Mouse (Mus musculus): ENCODE measurements around the gene Srrm1. TPM values are rescaled to one million over a fixed set of nuclear protein-coding genes. Genes with fewer than 3 reads are reported as not detected.
A peak's percentile ranks its signal among the peaks of the same experiment; 100 is the strongest.

Gene Srrm1
- polyA plus RNA-seq (2016; fragmentation: Nextera tagmentation; extraction: Ambion mirVana) = 235 and 240 TPM in 2 replicates

DNA sequence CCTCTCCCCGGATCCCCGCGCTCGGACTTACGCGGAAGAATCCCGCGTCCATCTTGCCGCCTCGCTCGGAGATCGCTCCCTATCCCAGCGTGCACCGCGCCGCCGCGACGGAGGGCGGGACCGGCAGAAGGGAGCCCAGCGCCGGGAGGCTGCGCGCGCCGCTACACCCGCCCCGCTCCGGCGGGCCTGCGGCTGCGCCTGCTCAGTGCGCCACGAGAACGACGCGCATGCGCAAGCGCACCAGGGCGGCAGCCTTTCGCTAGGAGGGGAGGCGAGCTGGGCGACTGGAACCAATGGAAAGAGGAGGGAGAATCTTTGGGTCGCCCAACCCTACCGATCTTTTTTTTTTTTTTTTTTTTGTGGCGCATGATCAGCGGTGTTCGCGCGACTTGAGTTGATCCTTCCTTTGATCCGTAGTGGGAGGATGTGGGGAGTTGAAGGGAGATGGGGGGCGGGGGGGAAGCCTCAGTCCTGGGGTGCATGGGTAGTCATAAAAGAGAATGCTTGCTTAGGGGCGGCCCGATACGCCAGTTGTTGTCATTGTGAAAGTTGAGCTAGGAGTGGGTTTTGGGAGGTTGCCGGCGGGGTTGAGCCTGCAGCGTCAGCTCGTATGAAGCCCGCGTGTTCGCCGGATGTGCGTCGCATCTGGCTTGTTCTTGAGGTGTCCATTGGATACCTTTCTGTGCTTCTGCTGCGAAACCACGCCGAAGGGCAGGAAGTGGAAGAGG is at the start of gene Srrm1:
TSS of gene Srrm1 (minus strand) at position 256 of the 728 bp plus-strand sequence.
- Histone ChIP-seq H3K27ac (peak within 1 kb of the TSS; percentile 95), H3K27me3 (ENCODE audit: poor library complexity, severe bottlenecking) (no peaks in the 10 kb centered on the region), H3K4me3 (peak within 1 kb of the TSS; percentile 90), H3K9me3 (peaks cover 9% of the 10 kb centered on the region; the same call in 1 of the 2 replicates), H3K4me1 (peaks cover 24% of the 10 kb centered on the region), H3K36me3 (replicated peaks) (peaks cover 34% of the 10 kb centered on the region)
- DNase-seq (ENCODE audit: extremely low spot score, low spot score) = peak; percentile 96
- WGBS = under 1% methylated on average over 68 of the region's 69 CpGs

- H3K27ac ChIP-seq = no peak overlapping the region
- WGBS = 34% methylated on average over 7 of the region's 7 CpGs
- no peaks in the 10 kb centered on the region for H3K9me3 ChIP-seq
- H3K36me3 ChIP-seq (replicated peaks) = no peaks in the 10 kb centered on the region
- peaks cover 41% of the 10 kb centered on the region for H3K27me3 ChIP-seq (ENCODE audit: poor library complexity, severe bottlenecking)
- no peak for DNase-seq (ENCODE audit: extremely low spot score, low spot score)
- peaks cover 22% of the 10 kb centered on the region for H3K4me1 ChIP-seq
- H3K4me3 ChIP-seq = no peak overlapping the region
These were observed 48.8 kb upstream of the Srrm1 start for GRCm38 (mm10) chr4:135401881-135402280.

DNA sequence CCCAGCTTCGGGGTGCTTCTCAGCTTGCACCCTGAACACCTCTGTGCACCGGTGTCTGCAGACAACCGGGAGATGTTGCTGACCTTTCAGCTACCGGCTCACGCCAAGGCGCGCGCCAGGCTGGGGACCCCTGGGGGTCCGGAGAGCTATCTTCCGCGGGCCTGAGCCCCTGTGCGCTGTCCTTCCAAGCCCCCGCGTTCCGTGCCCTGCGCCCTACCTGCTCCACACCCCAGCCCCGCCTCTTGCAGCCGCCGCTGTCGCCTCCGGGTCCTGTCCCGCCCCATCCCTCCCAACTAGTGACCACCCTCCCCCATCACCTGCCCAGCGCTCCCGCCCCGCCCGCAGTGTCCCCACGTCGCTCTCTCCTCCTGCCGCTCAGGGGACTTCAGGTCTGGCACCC is 44.9 kb upstream of the Srrm1 start, which contains the start of gene Ncmap:
TSS of gene Ncmap (minus strand) at position 237 of the 400 bp plus-strand sequence.
- H3K27ac ChIP-seq = peak within 1 kb of the TSS; percentile 58
- H3K36me3 ChIP-seq (replicated peaks) = no peaks in the 10 kb centered on the region
- peak within 1 kb of the TSS; percentile 54 for H3K4me3 ChIP-seq
- peaks cover 63% of the 10 kb centered on the region for H3K27me3 ChIP-seq (ENCODE audit: poor library complexity, severe bottlenecking)
- H3K9me3 ChIP-seq = no peaks in the 10 kb centered on the region
- peaks cover 22% of the 10 kb centered on the region for H3K4me1 ChIP-seq
- WGBS = 1% methylated on average over 29 of the region's 29 CpGs
- no peak for DNase-seq (ENCODE audit: extremely low spot score, low spot score)

GRCm38 (mm10) chr4:135397551-135397950 is 44.4 kb upstream of the Srrm1 start:
- peaks cover 63% of the 10 kb centered on the region for H3K27me3 ChIP-seq (ENCODE audit: poor library complexity, severe bottlenecking)
- DNase-seq (ENCODE audit: extremely low spot score, low spot score) = no peak

DNA sequence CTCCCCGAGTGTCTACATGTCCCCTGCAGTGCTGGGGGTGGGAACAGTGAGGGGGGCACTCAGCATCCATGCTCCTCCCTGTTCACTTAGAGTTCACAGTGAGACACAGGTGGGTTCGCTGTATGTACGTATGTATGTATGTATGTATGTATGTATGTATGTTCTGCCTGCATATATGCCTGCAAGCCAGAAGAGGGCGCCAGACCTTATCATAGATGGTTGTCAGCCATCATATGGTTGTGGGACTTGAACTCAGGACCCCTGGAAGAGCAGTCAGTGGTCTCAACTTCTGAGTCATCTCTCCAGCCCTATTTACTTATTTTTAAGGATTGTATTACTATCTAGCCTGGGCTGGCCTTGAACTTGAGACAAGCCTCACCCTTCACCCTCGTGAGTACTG is 43.2 kb upstream of the Srrm1 start:
- Histone ChIP-seq H3K9me3 (0 out of 2 replicates have a peak, but pooled peaks cover 5% of the 10 kb centered on the region), H3K27me3 (ENCODE audit: poor library complexity, severe bottlenecking) (peaks cover 63% of the 10 kb centered on the region), H3K27ac (no peak overlapping the region), H3K4me3 (no peak overlapping the region), H3K4me1 (peaks cover 16% of the 10 kb centered on the region), H3K36me3 (replicated peaks) (no peaks in the 10 kb centered on the region)
- 82% methylated on average over 5 of the region's 5 CpGs for WGBS
- no peak for DNase-seq (ENCODE audit: extremely low spot score, low spot score)

More at GRCm38 (mm10) chr4:135397551-135397950, 44.4 kb upstream of the Srrm1 start:
- Histone ChIP-seq H3K9me3 (0 out of 2 replicates have a peak, but pooled peaks cover 4% of the 10 kb centered on the region), H3K4me3 (peak overlapping the region; percentile 54), H3K27ac (peak overlapping the region; percentile 58; the same call in 1 of the 2 replicates), H3K4me1 (peaks cover 22% of the 10 kb centered on the region), H3K36me3 (replicated peaks) (no peaks in the 10 kb centered on the region)
- 3% methylated on average over 16 of the region's 16 CpGs for WGBS

- Histone ChIP-seq H3K9me3 (0 out of 2 replicates have a peak, but pooled peaks cover 5% of the 10 kb centered on the region), H3K4me3 (no peak overlapping the region), H3K4me1 (peaks cover 16% of the 10 kb centered on the region), H3K27ac (no peak overlapping the region), H3K36me3 (replicated peaks) (no peaks in the 10 kb centered on the region), H3K27me3 (ENCODE audit: poor library complexity, severe bottlenecking) (peaks cover 54% of the 10 kb centered on the region)
- WGBS = 87% methylated on average over 4 of the region's 4 CpGs
- DNase-seq (ENCODE audit: extremely low spot score, low spot score) = no peak
These were observed 42.3 kb upstream of the Srrm1 start for GRCm38 (mm10) chr4:135395375-135395774.

DNA sequence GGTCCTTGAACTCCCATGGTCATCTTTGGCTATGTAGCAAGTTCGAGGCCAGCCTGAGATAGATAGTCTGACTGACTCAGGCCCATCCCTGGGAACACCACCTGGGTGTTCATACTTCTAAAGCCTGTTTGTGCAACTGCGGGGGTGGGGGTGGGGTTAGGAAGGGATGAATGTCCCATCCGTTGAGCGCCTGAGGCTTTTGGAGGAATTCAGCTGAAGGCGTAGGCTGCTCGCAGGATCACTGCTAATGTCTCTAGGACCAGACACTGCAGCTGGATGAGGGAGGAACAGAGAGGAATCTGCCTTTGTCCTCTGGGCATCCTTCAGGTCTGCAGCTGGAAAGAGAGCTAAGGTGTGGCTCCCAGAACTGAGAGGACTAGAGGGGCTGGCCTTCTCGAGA is 41.5 kb upstream of the Srrm1 start:
- Histone ChIP-seq H3K27ac (no peak overlapping the region), H3K9me3 (0 out of 2 replicates have a peak, but pooled peaks cover 5% of the 10 kb centered on the region), H3K36me3 (replicated peaks) (no peaks in the 10 kb centered on the region), H3K27me3 (ENCODE audit: poor library complexity, severe bottlenecking) (peaks cover 50% of the 10 kb centered on the region), H3K4me3 (no peak overlapping the region), H3K4me1 (peaks cover 16% of the 10 kb centered on the region)
- no peak for DNase-seq (ENCODE audit: extremely low spot score, low spot score)
- 81% methylated on average over 7 of the region's 7 CpGs for WGBS

DNA sequence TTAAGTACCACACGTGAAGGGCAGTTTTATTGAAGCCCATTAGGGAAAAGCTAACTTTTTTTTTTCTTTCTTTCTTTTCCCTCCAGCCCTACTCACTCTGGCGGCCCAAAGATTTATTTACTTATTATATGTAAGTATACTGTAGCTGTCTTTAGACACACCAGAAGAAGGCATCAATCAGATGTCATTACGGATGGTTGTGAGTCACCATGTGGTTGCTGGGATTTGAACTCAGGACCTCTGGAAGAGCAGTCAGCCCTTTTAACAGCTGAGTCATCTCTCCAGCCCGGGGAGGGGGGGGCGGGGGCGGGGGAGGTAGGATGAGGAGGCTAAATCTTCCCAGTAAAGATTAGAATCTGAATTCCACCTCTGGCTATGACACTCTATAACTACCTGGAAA is 40.3 kb upstream of the Srrm1 start:
- no peaks in the 10 kb centered on the region for H3K36me3 ChIP-seq (replicated peaks)
- H3K4me1 ChIP-seq = peaks cover 12% of the 10 kb centered on the region
- no peak for DNase-seq (ENCODE audit: extremely low spot score, low spot score)
- 85% methylated on average over 6 of the region's 6 CpGs for WGBS
- 0 out of 2 replicates have a peak, but pooled peaks cover 5% of the 10 kb centered on the region for H3K9me3 ChIP-seq
- H3K27me3 ChIP-seq (ENCODE audit: poor library complexity, severe bottlenecking) = peaks cover 37% of the 10 kb centered on the region
- no peak overlapping the region for H3K27ac ChIP-seq
- no peak overlapping the region for H3K4me3 ChIP-seq

DNA sequence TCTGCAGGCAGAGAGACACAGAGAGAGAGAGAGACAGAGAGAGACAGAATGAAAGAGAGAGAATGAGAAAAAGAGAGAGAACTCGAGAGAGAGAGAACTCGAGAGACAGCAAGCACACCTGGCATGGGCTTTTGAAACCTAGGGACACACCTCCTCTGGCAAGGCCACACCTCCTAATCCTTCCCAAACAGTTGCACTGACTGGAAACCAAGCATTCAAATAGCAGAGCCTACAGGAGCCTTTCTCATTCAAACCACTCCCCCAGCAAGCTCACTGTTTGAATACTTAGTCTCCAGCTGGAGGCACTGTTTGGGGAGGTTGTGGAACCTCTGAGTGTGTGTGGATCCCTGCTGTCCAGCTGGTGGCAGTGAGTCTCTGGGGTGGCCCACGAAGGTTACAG is 39.7 kb upstream of the Srrm1 start:
- no peak overlapping the region for H3K4me3 ChIP-seq
- H3K4me1 ChIP-seq = peaks cover 7% of the 10 kb centered on the region
- 83% methylated on average over 3 of the region's 3 CpGs for WGBS
- 0 out of 2 replicates have a peak, but pooled peaks cover 5% of the 10 kb centered on the region for H3K9me3 ChIP-seq
- H3K36me3 ChIP-seq (replicated peaks) = no peaks in the 10 kb centered on the region
- peaks cover 32% of the 10 kb centered on the region for H3K27me3 ChIP-seq (ENCODE audit: poor library complexity, severe bottlenecking)
- DNase-seq (ENCODE audit: extremely low spot score, low spot score) = no peak
- no peak overlapping the region for H3K27ac ChIP-seq

- no peak for DNase-seq (ENCODE audit: extremely low spot score, low spot score)
- Histone ChIP-seq H3K9me3 (0 out of 2 replicates have a peak, but pooled peaks cover 5% of the 10 kb centered on the region), H3K4me3 (no peak overlapping the region), H3K4me1 (peaks cover under 1% of the 10 kb centered on the region; the same call in 1 of the 2 replicates), H3K36me3 (replicated peaks) (no peaks in the 10 kb centered on the region), H3K27me3 (ENCODE audit: poor library complexity, severe bottlenecking) (peaks cover 14% of the 10 kb centered on the region), H3K27ac (no peak overlapping the region)
- 86% methylated on average over 6 of the region's 6 CpGs for WGBS
These were observed 37.9 kb upstream of the Srrm1 start for GRCm38 (mm10) chr4:135391014-135391413.

DNA sequence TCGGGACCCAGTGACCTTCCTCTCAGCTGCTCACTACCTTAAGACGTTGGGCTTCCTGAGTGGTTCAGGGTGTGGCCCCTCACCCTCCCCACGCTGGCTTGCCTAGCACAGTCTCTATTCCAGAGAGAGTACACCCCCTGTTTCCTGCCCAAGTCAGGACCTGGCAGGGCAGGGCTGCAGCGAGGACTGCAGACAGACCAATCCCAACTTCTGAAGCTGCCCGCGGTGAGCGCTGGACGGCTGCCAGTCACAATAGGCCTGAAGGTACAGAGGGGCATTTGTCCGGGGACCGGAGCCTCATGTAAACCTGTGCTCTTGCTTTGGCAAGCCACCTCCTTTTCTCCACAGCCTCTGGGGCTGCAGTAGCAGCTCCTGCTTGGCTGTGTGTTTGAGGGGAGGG is 32.5 kb upstream of the Srrm1 start:
- Histone ChIP-seq H3K9me3 (no peaks in the 10 kb centered on the region), H3K4me3 (no peak overlapping the region), H3K27me3 (ENCODE audit: poor library complexity, severe bottlenecking) (peaks cover 14% of the 10 kb centered on the region), H3K36me3 (replicated peaks) (no peaks in the 10 kb centered on the region), H3K4me1 (peaks cover 21% of the 10 kb centered on the region), H3K27ac (peak overlapping the region; percentile 4; the same call in 1 of the 2 replicates)
- DNase-seq (ENCODE audit: extremely low spot score, low spot score) = no peak
- WGBS = 63% methylated on average over 10 of the region's 10 CpGs

- no peaks in the 10 kb centered on the region for H3K9me3 ChIP-seq
- H3K27me3 ChIP-seq (ENCODE audit: poor library complexity, severe bottlenecking) = peaks cover 14% of the 10 kb centered on the region
- no peaks in the 10 kb centered on the region for H3K36me3 ChIP-seq (replicated peaks)
- peak; percentile 74 for DNase-seq (ENCODE audit: extremely low spot score, low spot score)
- H3K4me1 ChIP-seq = peaks cover 21% of the 10 kb centered on the region
- H3K27ac ChIP-seq = no peak overlapping the region
- 6% methylated on average over 14 of the region's 14 CpGs for WGBS
- no peak overlapping the region for H3K4me3 ChIP-seq
These were observed 29.2 kb upstream of the Srrm1 start for GRCm38 (mm10) chr4:135382316-135382715.

GRCm38 (mm10) chr4:135381355-135381754 is 28.2 kb upstream of the Srrm1 start:
- 61% methylated on average over 8 of the region's 8 CpGs for WGBS
- no peaks in the 10 kb centered on the region for H3K9me3 ChIP-seq
- H3K4me1 ChIP-seq = peaks cover 21% of the 10 kb centered on the region
- DNase-seq (ENCODE audit: extremely low spot score, low spot score) = no peak
- H3K27ac ChIP-seq = no peak overlapping the region
- H3K4me3 ChIP-seq = no peak overlapping the region
- peaks cover 14% of the 10 kb centered on the region for H3K27me3 ChIP-seq (ENCODE audit: poor library complexity, severe bottlenecking)
- H3K36me3 ChIP-seq (replicated peaks) = no peaks in the 10 kb centered on the region

All from forebrain, embryonic 10.5 days (tissue).